Mouse (Mus musculus) common myeloid progenitor, adult 5-6 weeks (primary cell): ENCODE results near the gene Olfr1179. TPM values are rescaled to one million over a fixed set of nuclear protein-coding genes. Genes with fewer than 3 reads are reported as not detected.
"Not testable (repeated sequence)": the region's sequence is repeated elsewhere in the genome, so short reads cannot be mapped to it uniquely, and the experiment has no call there.

Experiments used
- ATAC-seq: replicated peaks from 2 replicates; pipeline ENCODE4 v1.8.0; 2016; ENCODE audit warnings: low read depth, mild to moderate bottlenecking, moderate TSS enrichment, inconsistent platforms; ENCODE audit not compliant: poor library complexity, severe bottlenecking
- total RNA-seq: library from RNA; stranded (forward); fragments of 200-1000, 187-1606 nt; gene quantifications from 2 replicates; pipeline ENCODE4 v1.2.3, GENCODE M21; 2017

The Olfr1179 gene
- total RNA-seq, result not detected in 2 replicates

GRCm38 (mm10) chr2:88406353-88406752 is at the start of gene Olfr1179:
Gene Olfr1179 (minus strand): TSS chr2:88406453.
- no peak for ATAC-seq

GRCm38 (mm10) chr2:88454567-88454966 is 48.3 kb upstream of the Olfr1179 start, which contains the start of gene Olfr1183:
Gene Olfr1183 (plus strand): TSS chr2:88454867.
- not testable (repeated sequence) for ATAC-seq

GRCm38 (mm10) chr2:88449031-88449430 is 42.8 kb upstream of the Olfr1179 start, which contains the start of gene Gm13757:
Gene Gm13757 (minus strand): TSS chr2:88449131.
- no peak for ATAC-seq

- ATAC-seq, result no peak
Observed at GRCm38 (mm10) chr2:88426071-88426470, 19.8 kb upstream of the Olfr1179 start, which contains the start of gene Olfr1181. Gene Olfr1181 (minus strand): TSS chr2:88426171.

GRCm38 (mm10) chr2:88419051-88419450 is 12.8 kb upstream of the Olfr1179 start, which contains the start of gene Olfr1180:
Gene Olfr1180 (minus strand): TSS chr2:88419151.
- ATAC-seq, result no peak

- no peak for ATAC-seq
Observed at GRCm38 (mm10) chr2:88386762-88387161, 19.5 kb downstream of the Olfr1179 start, which contains the start of gene Olfr1178. Gene Olfr1178 (plus strand): TSS chr2:88387062.

GRCm38 (mm10) chr2:88356304-88356703 is 49.9 kb downstream of the Olfr1179 start:
- ATAC-seq, result peak; percentile 78

Other genes starting within 250 kb of the Olfr1179 start
- not detected in 2 replicates for gene Olfr1168, start 224.6 kb downstream of the Olfr1179 start, total RNA-seq
- not detected in 2 replicates for gene Olfr1170, start 178.1 kb downstream of the Olfr1179 start, total RNA-seq
- not detected in 2 replicates for gene Olfr1173, start 126.6 kb downstream of the Olfr1179 start, total RNA-seq
- not detected in 2 replicates for gene Olfr1174-ps, start 91.3 kb downstream of the Olfr1179 start, total RNA-seq
- not detected in 2 replicates for gene Olfr1175-ps, start 79.2 kb downstream of the Olfr1179 start, total RNA-seq
- not detected in 2 replicates for gene Olfr1176, start 69.7 kb downstream of the Olfr1179 start, total RNA-seq
- not detected in 2 replicates for gene Olfr1177-ps, start 60.0 kb downstream of the Olfr1179 start, total RNA-seq
- gene Olfr1178, start 19.4 kb downstream of the Olfr1179 start, total RNA-seq, result not detected in 2 replicates
- not detected in 2 replicates for gene Olfr1180, start 12.7 kb upstream of the Olfr1179 start, total RNA-seq
- gene Olfr1181, start 19.7 kb upstream of the Olfr1179 start, total RNA-seq, result not detected in 2 replicates
- gene Gm13757, start 42.7 kb upstream of the Olfr1179 start, total RNA-seq, result not detected in 2 replicates
- gene Olfr1183, start 48.4 kb upstream of the Olfr1179 start, total RNA-seq, result not detected in 2 replicates
- not detected in 2 replicates for gene Olfr1184, start 77.1 kb upstream of the Olfr1179 start, total RNA-seq
- not detected in 2 replicates for gene Olfr1185-ps1, start 86.9 kb upstream of the Olfr1179 start, total RNA-seq
- not detected in 2 replicates for gene Olfr1186, start 112.1 kb upstream of the Olfr1179 start, total RNA-seq
- gene Olfr1188, start 150.5 kb upstream of the Olfr1179 start, total RNA-seq, result not detected in 2 replicates
- gene Olfr1189, start 180.0 kb upstream of the Olfr1179 start, total RNA-seq, result not detected in 2 replicates
- gene Olfr1191-ps1, start 234.1 kb upstream of the Olfr1179 start, total RNA-seq, result not detected in 2 replicates
- gene Olfr1192-ps1, start 242.1 kb upstream of the Olfr1179 start, total RNA-seq, result not detected in 2 replicates